9 mouse cellular contexts compared by ENCODE assay signal in the genomic region with DNA sequence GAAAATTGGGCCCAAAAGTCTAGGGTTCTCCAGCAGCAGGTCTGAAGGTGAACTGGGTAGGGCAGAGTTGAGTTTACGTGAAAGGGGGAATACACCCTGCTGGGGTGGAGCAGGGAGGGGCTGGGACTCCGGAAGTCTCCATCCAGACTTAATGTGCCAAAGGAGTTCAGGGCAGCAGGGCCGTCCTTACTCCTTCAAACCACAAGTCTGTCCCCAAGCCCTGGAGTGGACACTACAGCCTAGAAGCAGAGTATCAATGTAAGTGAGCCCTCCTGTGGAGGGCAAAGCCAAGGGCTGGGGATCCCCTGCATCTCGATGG. TPM values are rescaled to one million over a fixed set of nuclear protein-coding genes. Genes with fewer than 3 reads are reported as not detected.
DNase-seq lines count a peak whose midpoint lies in the region; ATAC-seq lines count a peak whose summit lies in the region.
"Had no signal": no experiment of that assay in that cellular context is flagged by ENCODE, and none has a peak within 500 bp of the region (broad histone marks: within the 10 kb centered on the region; RNA-seq: fewer than 3 reads in every experiment).

No protein-coding gene starts in this region.

- ATAC-seq in neural tube, embryonic 11.5 days (ENCODE audit: insufficient read depth, low FRiP score, low TSS enrichment) = no peak
- no peak for ATAC-seq in heart, embryonic 15.5 days (replicated peaks; ENCODE audit: insufficient number of reproducible peaks, insufficient read depth, low FRiP score, low read depth)
- no peak for ATAC-seq in liver, embryonic 12.5 days
- peak; percentile 14; the same call in 1 of the 2 replicates for ATAC-seq in stomach, embryonic 16.5 days (ENCODE audit: insufficient read depth, low FRiP score)

- WGBS in neural tube, embryonic 11.5 days = 40% methylated on average over 4 of the region's 4 CpGs
- 58% methylated on average over 4 of the region's 4 CpGs for whole genome bisulfite sequencing in heart, embryonic 15.5 days
- WGBS in liver, embryonic 12.5 days (ENCODE audit: insufficient replicate concordance) = 25% methylated on average over 4 of the region's 4 CpGs
- WGBS in stomach, embryonic 16.5 days = 45% methylated on average over 4 of the region's 4 CpGs

- H3K27me3 ChIP-seq in neural tube, embryonic 11.5 days (ENCODE audit: control insufficient read depth, insufficient read depth, low read length) = no peaks in the 10 kb centered on the region
- H3K27me3 ChIP-seq in heart, embryonic 15.5 days = no peaks in the 10 kb centered on the region
- 0 out of 2 replicates have a peak, but pooled peaks cover 3% of the 10 kb centered on the region for H3K27me3 ChIP-seq in liver, embryonic 12.5 days (replicated peaks)
- H3K27me3 ChIP-seq in stomach, embryonic 16.5 days (ENCODE audit: control insufficient read depth, insufficient read depth, low read length) = no peaks in the 10 kb centered on the region

- peaks cover 33% of the 10 kb centered on the region for H3K4me1 ChIP-seq in neural tube, embryonic 11.5 days (ENCODE audit: control insufficient read depth, insufficient read depth, low read length)
- H3K4me1 ChIP-seq in heart, embryonic 15.5 days (replicated peaks) = peaks cover 42% of the 10 kb centered on the region
- peaks cover 71% of the 10 kb centered on the region for H3K4me1 ChIP-seq in liver, embryonic 12.5 days
- H3K4me1 ChIP-seq in stomach, embryonic 16.5 days (ENCODE audit: control insufficient read depth, insufficient read depth, low read length) = peaks cover 35% of the 10 kb centered on the region

- no peak overlapping the region for H3K27ac ChIP-seq in neural tube, embryonic 11.5 days (ENCODE audit: low read depth, low read length)
- H3K27ac ChIP-seq in heart, embryonic 15.5 days = peak overlapping the region; percentile 80
- H3K27ac ChIP-seq in liver, embryonic 12.5 days = peak overlapping the region; percentile 89
- H3K27ac ChIP-seq in stomach, embryonic 16.5 days (ENCODE audit: low read length) = peak overlapping the region; percentile 73

- H3K36me3 ChIP-seq in neural tube, embryonic 11.5 days (ENCODE audit: control insufficient read depth, insufficient read depth, low read length) = no peaks in the 10 kb centered on the region
- H3K36me3 ChIP-seq in heart, embryonic 15.5 days = no peaks in the 10 kb centered on the region
- no peaks in the 10 kb centered on the region for H3K36me3 ChIP-seq in liver, embryonic 12.5 days
- no peaks in the 10 kb centered on the region for H3K36me3 ChIP-seq in stomach, embryonic 16.5 days (ENCODE audit: control insufficient read depth, insufficient read depth, low read length)

- H3K4me2 ChIP-seq in neural tube, embryonic 11.5 days (ENCODE audit: low read depth) = peak overlapping the region; percentile 60; the same call in 1 of the 2 replicates
- H3K4me2 ChIP-seq in heart, embryonic 15.5 days = peak overlapping the region; percentile 84
- peak overlapping the region; percentile 92 for H3K4me2 ChIP-seq in liver, embryonic 12.5 days
- H3K4me2 ChIP-seq in stomach, embryonic 16.5 days (ENCODE audit: low read depth, low read length) = peak overlapping the region; percentile 64

- H3K4me3 ChIP-seq in neural tube, embryonic 11.5 days (ENCODE audit: low read depth, low read length) = no peak overlapping the region
- H3K4me3 ChIP-seq in heart, embryonic 15.5 days = peak overlapping the region; percentile 3; the same call in 1 of the 2 replicates
- peak overlapping the region; percentile 93 for H3K4me3 ChIP-seq in liver, embryonic 12.5 days
- 0 out of 2 replicates have a peak overlapping the region, but pooled peaks have one; percentile 9 for H3K4me3 ChIP-seq in stomach, embryonic 16.5 days (replicated peaks; ENCODE audit: low read length)

- DNase-seq in neural tube, embryonic 11.5 days (ENCODE audit: low spot score) = no peak
- no peak for DNase-seq in neural tube, embryonic 10.5 days (ENCODE audit: extremely low spot score, low spot score)
- no peak for DNase-seq in adrenal gland, adult 8-10 months
- no peak for DNase-seq in left cerebral cortex, adult 11 months (ENCODE audit: low spot score)
- DNase-seq in right cerebral cortex, postnatal 36 days (ENCODE audit: low spot score in 2 of 2) = no peak

- no peaks in the 10 kb centered on the region for H3K9me3 ChIP-seq in neural tube, embryonic 11.5 days (ENCODE audit: control insufficient read depth, low read length)
- no peaks in the 10 kb centered on the region for H3K9me3 ChIP-seq in heart, embryonic 15.5 days (replicated peaks)
- no peaks in the 10 kb centered on the region for H3K9me3 ChIP-seq in liver, embryonic 12.5 days (replicated peaks)
- no peaks in the 10 kb centered on the region for H3K9me3 ChIP-seq in stomach, embryonic 16.5 days (replicated peaks; ENCODE audit: control insufficient read depth, low read length)

- no peak overlapping the region for H3K9ac ChIP-seq in neural tube, embryonic 11.5 days (ENCODE audit: low read length)
- no peak overlapping the region for H3K9ac ChIP-seq in heart, embryonic 15.5 days
- peak overlapping the region; percentile 72 for H3K9ac ChIP-seq in liver, embryonic 12.5 days
- peak overlapping the region; percentile 36; the same call in 1 of the 2 replicates for H3K9ac ChIP-seq in stomach, embryonic 16.5 days (ENCODE audit: low read length)

RNA-seq across cellular contexts. Expression of a gene that starts 2.4 kb away (rescaled TPM):
- polyA plus RNA-seq in neural tube, embryonic 11.5 days (2014; fragmentation: Nextera tagmentation; extraction: Ambion mirVana) = 26.5 and 31.3 TPM in 2 replicates
- 107 and 109 TPM in 2 replicates for polyA plus RNA-seq in heart, embryonic 15.5 days (2015; fragmentation: Nextera tagmentation; extraction: Ambion mirVana)
- polyA plus RNA-seq in liver, embryonic 12.5 days (2016; fragmentation: Nextera tagmentation; extraction: Ambion mirVana) = 28.8 and 30.3 TPM in 2 replicates
- 44.9 and 46.0 TPM in 2 replicates for polyA plus RNA-seq in stomach, embryonic 16.5 days (2015; fragmentation: Nextera tagmentation; extraction: Ambion mirVana)
- 100 to 1,000 TPM in 2 of 4 experiments, 10 to 100 TPM in 2; 61.9 to 158 (median 94.7) TPM for total RNA-seq in adrenal gland, adult 8-10 months (2022)

RNA-seq across cellular contexts. Expression of a gene that starts 22.1 kb away (rescaled TPM):
- 0.68 and 0.93 TPM in 2 replicates for polyA plus RNA-seq in neural tube, embryonic 11.5 days (2014; fragmentation: Nextera tagmentation; extraction: Ambion mirVana)
- polyA plus RNA-seq in heart, embryonic 15.5 days (2015; fragmentation: Nextera tagmentation; extraction: Ambion mirVana) = 0.93 and 1.4 TPM in 2 replicates
- polyA plus RNA-seq in liver, embryonic 12.5 days (2016; fragmentation: Nextera tagmentation; extraction: Ambion mirVana) = 1.2 and 1.6 TPM in 2 replicates
- 1.2 and 1.4 TPM in 2 replicates for polyA plus RNA-seq in stomach, embryonic 16.5 days (2015; fragmentation: Nextera tagmentation; extraction: Ambion mirVana)
- total RNA-seq in adrenal gland, adult 8-10 months (2022) = not detected
- total RNA-seq: heart, postnatal 36 days had no signal

RNA-seq across cellular contexts. Expression of a gene that starts 40.3 kb away (rescaled TPM):
- polyA plus RNA-seq in neural tube, embryonic 11.5 days (2014; fragmentation: Nextera tagmentation; extraction: Ambion mirVana) = 2.8 and 3.6 TPM in 2 replicates
- not detected in 2 replicates for polyA plus RNA-seq in heart, embryonic 15.5 days (2015; fragmentation: Nextera tagmentation; extraction: Ambion mirVana)
- polyA plus RNA-seq in liver, embryonic 12.5 days (2016; fragmentation: Nextera tagmentation; extraction: Ambion mirVana) = not detected in 2 replicates
- polyA plus RNA-seq in stomach, embryonic 16.5 days (2015; fragmentation: Nextera tagmentation; extraction: Ambion mirVana) = not detected in 2 replicates
- total RNA-seq in adrenal gland, adult 8-10 months (2022) = not detected
- total RNA-seq: heart, postnatal 36 days had no signal

Comparison
In these comparisons a context has a peak if more than half of its experiments do, and no peak if none do; other contexts are left out.
1. H3K9ac ChIP-seq: peak in liver, embryonic 12.5 days (single experiment) and stomach, embryonic 16.5 days (single experiment); none in neural tube, embryonic 11.5 days (single experiment) and heart, embryonic 15.5 days (single experiment).
2. Peak in every context shown above with its lines, with median percentiles within 50 percentile points of each other: H3K4me2 ChIP-seq.